Mouse (Mus musculus) stomach, postnatal 0 days (tissue): ENCODE results near the gene Pde4c.

Experiments used
- CTCF ChIP-seq: IDR thresholded peaks from 2 replicates; pipeline ENCODE4 v1.5.1; 2016; ENCODE audit warnings: antibody characterized with exemption, low read depth, mild to moderate bottlenecking, moderate library complexity
- EP300 ChIP-seq: optimal IDR thresholded peaks from 2 replicates; pipeline ENCODE3; 2016; ENCODE audit warnings: antibody characterized with exemption

GRCm38 (mm10) chr8:70697366-70698250 is 25.9 kb upstream of the Pde4c start:
- no peak for TF ChIP-seq CTCF
- no peak for TF ChIP-seq EP300
